In the genomic region with DNA sequence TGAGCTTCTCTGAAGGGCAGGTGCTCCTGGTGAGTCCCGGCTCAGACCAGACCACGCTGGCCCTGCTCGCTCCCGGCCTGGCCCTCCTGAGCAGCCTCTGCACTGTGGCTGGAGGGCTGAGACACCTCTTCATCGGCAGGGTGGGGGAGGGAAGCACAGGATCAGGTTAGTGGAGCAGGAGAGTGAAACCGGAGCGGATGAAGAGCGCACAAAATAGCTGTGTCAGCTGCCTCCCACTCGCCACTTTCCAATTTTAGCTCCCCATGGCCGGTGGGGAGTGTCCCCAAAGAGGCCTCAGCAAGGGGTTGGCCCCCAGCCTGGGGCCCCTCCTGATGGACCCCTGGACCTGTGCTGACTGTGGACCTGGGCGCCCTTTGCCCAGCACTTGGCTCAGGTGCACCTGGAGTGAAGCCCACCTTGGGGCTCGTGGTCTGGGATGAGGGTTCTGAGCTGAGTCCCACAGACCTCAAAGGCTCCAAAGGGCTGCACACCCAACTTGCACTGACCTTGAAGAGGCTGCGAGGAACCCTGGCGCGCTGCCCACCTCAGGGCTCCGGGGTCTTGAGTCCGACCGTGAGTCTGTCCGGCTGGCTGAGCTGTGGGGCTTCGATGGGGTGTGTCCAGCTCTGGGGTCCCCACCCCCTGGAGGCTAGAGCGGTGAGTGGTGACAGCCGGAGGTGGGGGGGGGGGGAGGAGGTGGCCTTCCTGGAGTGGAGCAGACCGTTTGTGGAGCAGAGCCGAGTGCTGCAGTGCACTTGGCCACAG, we compare ENCODE assay signal across 9 mouse cellular contexts. TPM values are rescaled to one million over a fixed set of nuclear protein-coding genes. Genes with fewer than 3 reads are reported as not detected.
A peak's percentile ranks its signal among the peaks of the same experiment; 100 is the strongest.
DNase-seq lines count a peak whose midpoint lies in the region; ATAC-seq and TF ChIP-seq lines count a peak whose summit lies in the region.
"Had no signal": no experiment of that assay in that cellular context is flagged by ENCODE, and none has a peak within 500 bp of the region (broad histone marks: within the 10 kb centered on the region; RNA-seq: fewer than 3 reads in every experiment).

A gene (minus strand): TSS at position 751 of the 765 bp plus-strand sequence.

- peak within 1 kb of the TSS; percentile 59 for H3K4me2 ChIP-seq in heart, embryonic 12.5 days
- H3K4me2 ChIP-seq in hindbrain, postnatal 0 days (ENCODE audit: low read depth, low read length) = no peak within 1 kb of the TSS

- H3K27me3 ChIP-seq in heart, embryonic 12.5 days (replicated peaks) = peaks cover 30% of the 10 kb centered on the region
- H3K27me3 ChIP-seq in hindbrain, postnatal 0 days (ENCODE audit: insufficient read depth, low read length) = no peaks in the 10 kb centered on the region

- peak within 1 kb of the TSS; percentile 45; the same call in 1 of the 2 replicates for H3K9ac ChIP-seq in heart, embryonic 12.5 days
- no peak within 1 kb of the TSS for H3K9ac ChIP-seq in hindbrain, postnatal 0 days (replicated peaks; ENCODE audit: low read length)

- TF ChIP-seq CTCF in hindbrain, postnatal 0 days (IDR thresholded peaks at IDR 0.05; ENCODE audit: low read depth) = no peak

- WGBS in heart, embryonic 12.5 days = 43% methylated on average over 24 of the region's 24 CpGs
- WGBS in hindbrain, postnatal 0 days = 52% methylated on average over 21 of the region's 24 CpGs

- H3K9me3 ChIP-seq in heart, embryonic 12.5 days (replicated peaks) = no peaks in the 10 kb centered on the region
- no peaks in the 10 kb centered on the region for H3K9me3 ChIP-seq in hindbrain, postnatal 0 days (ENCODE audit: low read length)
- H3K9me3 ChIP-seq: megakaryocyte, embryonic 14.5 days had no signal

- peak within 1 kb of the TSS; percentile 71 for H3K27ac ChIP-seq in heart, embryonic 12.5 days (ENCODE audit: poor library complexity, severe bottlenecking)
- H3K27ac ChIP-seq in hindbrain, postnatal 0 days = no peak within 1 kb of the TSS

- peak; percentile 42 to 45 for DNase-seq in cerebellum, postnatal 10 days
- DNase-seq in cerebellum, postnatal 14 days = no peak
- peak; percentile 54 for DNase-seq in MN1 (ENCODE audit: low spot score)
- peak; percentile 31 for DNase-seq in kidney, postnatal 10 days
- no peak for DNase-seq in B cell, adult 2 months
- no peak for DNase-seq in hindbrain, postnatal 0 days (ENCODE audit: low spot score)
- DNase-seq in embryo, embryonic 10 days (ENCODE audit: low spot score) = no peak

- H3K36me3 ChIP-seq in heart, embryonic 12.5 days = no peaks in the 10 kb centered on the region
- H3K36me3 ChIP-seq in hindbrain, postnatal 0 days (ENCODE audit: insufficient read depth, low read length) = no peaks in the 10 kb centered on the region

- ATAC-seq in heart, embryonic 12.5 days (ENCODE audit: insufficient number of reproducible peaks, low FRiP score) = peak; percentile 37; the same call in 1 of the 2 replicates
- ATAC-seq in hindbrain, postnatal 0 days = no peak

- H3K4me3 ChIP-seq in heart, embryonic 12.5 days = peak within 1 kb of the TSS; percentile 38
- H3K4me3 ChIP-seq in hindbrain, postnatal 0 days (ENCODE audit: low read length) = no peak within 1 kb of the TSS
- H3K4me3 ChIP-seq: megakaryocyte, embryonic 14.5 days had no signal

- H3K4me1 ChIP-seq in heart, embryonic 12.5 days (replicated peaks) = peaks cover 43% of the 10 kb centered on the region
- H3K4me1 ChIP-seq in hindbrain, postnatal 0 days (ENCODE audit: insufficient read depth, low read length) = peaks cover 14% of the 10 kb centered on the region

RNA-seq across cellular contexts. Expression of the gene that starts here (rescaled TPM):
- 5.3 and 5.7 TPM in 2 replicates for polyA plus RNA-seq in heart, embryonic 12.5 days (2016; fragmentation: Nextera tagmentation; extraction: Ambion mirVana)
- total RNA-seq in hindbrain, postnatal 0 days (2014; rRNA removed) = 1.2 and 1.8 TPM in 2 replicates
- 0.78 and 0.85 TPM in 2 replicates for polyA plus RNA-seq in hindbrain, postnatal 0 days (2015; fragmentation: Nextera tagmentation; extraction: Ambion mirVana)

Comparison
In these comparisons a context has a peak if more than half of its experiments do, and no peak if none do; other contexts are left out.
1. DNase-seq: peak in cerebellum, postnatal 10 days (2 of 2), MN1 (single experiment) and kidney, postnatal 10 days (single experiment); none in cerebellum, postnatal 14 days (0 of 2), B cell, adult 2 months (0 of 2), hindbrain, postnatal 0 days (single experiment) and embryo, embryonic 10 days (single experiment).